Mouse (Mus musculus) CH12.LX (cell line): ENCODE measurements around the gene Wdr5. TPM values are rescaled to one million over a fixed set of nuclear protein-coding genes. Genes with fewer than 3 reads are reported as not detected.

Source experiments
- DNase-seq: peaks from one replicate; pipeline ENCODE4 v3.0.0-alpha.2; 2013; ENCODE audit errors: extremely low read depth
- H3K27ac ChIP-seq: 2 replicates; pipeline ENCODE4 v1.5.1; 2012; ENCODE audit warnings: low read depth, mild to moderate bottlenecking, control low read depth, moderate library complexity; ENCODE audit not compliant: insufficient read depth
- H3K27me3 ChIP-seq: replicated peaks from 2 replicates; pipeline ENCODE3; 2012; ENCODE audit warnings: inconsistent platforms
- H3K36me3 ChIP-seq, 2 experiments: replicated peaks in 1 of 2; 2 replicates each; pipeline versions ENCODE3 to v1.6.1; 2012; ENCODE audit warnings: inconsistent platforms in 1 of 2, low read length in 1 of 2, mild to moderate bottlenecking in 1 of 2, mixed read lengths in 1 of 2, moderate library complexity in 1 of 2; ENCODE audit not compliant: control insufficient read depth in 1 of 2, insufficient read depth in 1 of 2
- H3K4me1 ChIP-seq, 2 experiments: 2 replicates each; pipeline ENCODE4 v1.6.1; 2012; ENCODE audit warnings: inconsistent platforms in 1 of 2, moderate library complexity in 1 of 2; ENCODE audit not compliant: insufficient read depth in 2 of 2, control insufficient read depth in 1 of 2
- H3K4me2 ChIP-seq: 2 replicates; pipeline ENCODE4 v1.6.1; 2012; ENCODE audit warnings: low read depth, mild to moderate bottlenecking, control low read depth; ENCODE audit not compliant: poor library complexity, insufficient read depth, severe bottlenecking
- H3K4me3 ChIP-seq, 3 experiments: fragments of 150-350 bp in 1 of 3; sonication (generic) in 1 of 3; replicated peaks in 1 of 3; 2 replicates each; pipeline versions ENCODE3 to v1.5.1; 2011 to 2012; ENCODE audit warnings: low read depth in 2 of 3, low read length in 2 of 3, mild to moderate bottlenecking in 2 of 3, moderate library complexity in 2 of 3, control low read depth in 1 of 3, improper control_type of control experiment in 1 of 3, inconsistent platforms in 1 of 3, mixed read lengths in 1 of 3; ENCODE audit not compliant: poor library complexity in 1 of 3
- H3K79me2 ChIP-seq: replicated peaks from 2 replicates; pipeline ENCODE4 v1.6.1; 2012; ENCODE audit warnings: mild to moderate bottlenecking, moderate library complexity; ENCODE audit not compliant: control insufficient read depth, poor library complexity, insufficient read depth, severe bottlenecking; ENCODE audit errors: extremely low read depth
- H3K9ac ChIP-seq: 2 replicates; pipeline ENCODE4 v1.6.1; 2012; ENCODE audit warnings: low read depth, mild to moderate bottlenecking, control low read depth, moderate library complexity; ENCODE audit not compliant: insufficient read depth
- H3K9me3 ChIP-seq: replicated peaks from 2 replicates; pipeline ENCODE3; 2012; ENCODE audit warnings: low read length, inconsistent platforms, mixed read lengths
- BHLHE40 ChIP-seq: IDR thresholded peaks from 2 replicates; pipeline ENCODE4 v1.6.1; 2011; ENCODE audit warnings: mild to moderate bottlenecking, low read depth, low read length, improper control_type of control experiment
- CHD2 ChIP-seq: IDR thresholded peaks from 2 replicates; pipeline ENCODE4 v1.6.1; 2011; ENCODE audit warnings: low read length, improper control_type of control experiment
- E2F4 ChIP-seq: IDR thresholded peaks from 2 replicates; pipeline ENCODE4 v1.6.1; 2011; ENCODE audit warnings: low read depth, low read length, improper control_type of control experiment; ENCODE audit not compliant: insufficient replicate concordance
- ELF1 ChIP-seq: IDR thresholded peaks from 2 replicates; pipeline ENCODE4 v1.6.1; 2014; ENCODE audit warnings: low read depth, mild to moderate bottlenecking, inconsistent platforms, low read length, improper control_type of control experiment
- EP300 ChIP-seq: IDR thresholded peaks from 2 replicates; pipeline ENCODE4 v1.6.1; 2011; ENCODE audit warnings: low read length, improper control_type of control experiment
- ETS1 ChIP-seq: conservative IDR thresholded peaks from 2 replicates; pipeline ENCODE4 v1.6.1; 2012; ENCODE audit warnings: low read depth, mild to moderate bottlenecking, inconsistent platforms, low read length, improper control_type of control experiment, moderate library complexity
- GABPA ChIP-seq: IDR thresholded peaks from 2 replicates; pipeline ENCODE4 v1.6.1; 2012; ENCODE audit warnings: low read depth, low read length, improper control_type of control experiment, inconsistent platforms; ENCODE audit not compliant: insufficient replicate concordance
- IRF4 ChIP-seq: IDR thresholded peaks from 2 replicates; pipeline ENCODE4 v1.6.1; 2014; ENCODE audit warnings: low read depth, mild to moderate bottlenecking, inconsistent platforms, low read length, improper control_type of control experiment
- JUND ChIP-seq: conservative IDR thresholded peaks from 2 replicates; pipeline ENCODE4 v1.6.1; 2011; ENCODE audit warnings: low read depth, low read length, improper control_type of control experiment
- MAFK ChIP-seq: IDR thresholded peaks from 2 replicates; pipeline ENCODE4 v1.6.1; 2011; ENCODE audit warnings: low read length, improper control_type of control experiment; ENCODE audit not compliant: insufficient replicate concordance
- NELFE ChIP-seq: IDR thresholded peaks from 2 replicates; pipeline ENCODE4 v1.6.1; 2011; ENCODE audit warnings: low read depth, low read length, improper control_type of control experiment
- NRF1 ChIP-seq: IDR thresholded peaks from 2 replicates; pipeline ENCODE4 v1.6.1; 2014; ENCODE audit warnings: low read depth, mild to moderate bottlenecking, inconsistent platforms, low read length, improper control_type of control experiment, moderate library complexity
- PAX5 ChIP-seq: IDR thresholded peaks from 2 replicates; pipeline ENCODE4 v1.6.1; 2012; ENCODE audit warnings: low read length, inconsistent platforms, mixed read lengths
- POLR2A ChIP-seq: IDR thresholded peaks from 2 replicates; pipeline ENCODE4 v1.6.1; 2011; ENCODE audit warnings: low read depth, mild to moderate bottlenecking, improper control_type of control experiment, low read length
- RAD21 ChIP-seq: IDR thresholded peaks from 2 replicates; pipeline ENCODE4 v1.6.1; 2011; ENCODE audit warnings: low read depth, mild to moderate bottlenecking, low read length, improper control_type of control experiment, moderate library complexity
- TBP ChIP-seq: conservative IDR thresholded peaks from 2 replicates; pipeline ENCODE4 v1.6.1; 2011; ENCODE audit warnings: low read depth, low read length, improper control_type of control experiment
- USF2 ChIP-seq: conservative IDR thresholded peaks from 2 replicates; pipeline ENCODE4 v1.6.1; 2011; ENCODE audit warnings: low read depth, low read length, improper control_type of control experiment
- ZC3H11A ChIP-seq: IDR thresholded peaks from 2 replicates; pipeline ENCODE4 v1.6.1; 2012; ENCODE audit warnings: low read depth, mild to moderate bottlenecking, inconsistent platforms, low read length, improper control_type of control experiment
- ZKSCAN1 ChIP-seq: IDR thresholded peaks from 2 replicates; pipeline ENCODE4 v1.6.1; 2012; ENCODE audit warnings: low read depth, inconsistent platforms, low read length, improper control_type of control experiment, borderline replicate concordance
- dilution Hi-C: fragments of 300-500 bp; cut with MboI; formaldehyde crosslinking; loops from 2 replicates; pipeline ENCODE4 v1.14.3; 2020; ENCODE audit warnings: low sequenced_read_pairs; ENCODE audit not compliant: extremely low pct_unique_long_range_greater_than_20kb, extremely low pct_ligation_motif_present
- in situ Hi-C: fragments of 300-500 bp; cut with MboI; formaldehyde crosslinking; loops from 3 replicates; pipeline ENCODE4 v1.14.3; 2019; ENCODE audit warnings: low sequenced_read_pairs, low pct_ligation_motif_present, low pct_unique_long_range_greater_than_20kb, mixed read lengths
- polyA plus RNA-seq: library from polyadenylated mRNA; unstranded; fragments of >175 nt; gene quantifications from 2 replicates; pipeline ENCODE4 v1.2.1, GENCODE M21; 2012; ENCODE audit warnings: low read depth; ENCODE audit not compliant: insufficient read length
- total RNA-seq, 2 experiments: library from RNA; depleted of rRNA; stranded (reverse); fragments of 300-350 nt in 1 of 2; fragments of >200 nt in 1 of 2; gene quantifications; 2 replicates each; pipeline ENCODE4 v1.2.3; 2012 to 2014

The Wdr5 gene
- total and polyA plus RNA-seq, 3 experiments, result 33.9 to 56.0 (median 54.8) TPM

GRCm38 (mm10) chr2:27510706-27511105 is 4.3 kb upstream of the Wdr5 start:
- Histone ChIP-seq H3K4me3 (no peak overlapping the region), H3K9ac (no peak overlapping the region), H3K27me3 (no peaks in the 10 kb centered on the region), H3K9me3 (peaks cover 4% of the 10 kb centered on the region), H3K4me1 (peaks cover 5 to 8% of the 10 kb centered on the region in 2 experiments), H3K79me2 (peaks cover 5% of the 10 kb centered on the region), H3K4me2 (no peak overlapping the region), H3K36me3 (no peaks in the 10 kb centered on the region), H3K27ac (no peak overlapping the region)
- dilution Hi-C loops, result no loop called here
- TF ChIP-seq EP300, result no peak
- TF ChIP-seq ELF1, result no peak
- no peak for TF ChIP-seq E2F4
- no peak for TF ChIP-seq BHLHE40
- TF ChIP-seq ETS1, result no peak
- TF ChIP-seq NRF1, result no peak
- no peak for DNase-seq
- in situ Hi-C loops, result no loop called here

- H3K9me3 ChIP-seq, result peaks cover 4% of the 10 kb centered on the region
- no peak overlapping the region for H3K9ac ChIP-seq
- H3K27me3 ChIP-seq, result no peaks in the 10 kb centered on the region
- H3K27ac ChIP-seq, result no peak overlapping the region
- no peak for DNase-seq
- H3K79me2 ChIP-seq, result peaks cover 22% of the 10 kb centered on the region
- TF ChIP-seq ELF1, result no peak
- no peak for TF ChIP-seq POLR2A
- no peak for TF ChIP-seq USF2
- TF ChIP-seq EP300, result no peak
- no peak for TF ChIP-seq GABPA
- TF ChIP-seq ZC3H11A, result no peak
- TF ChIP-seq NELFE, result no peak
- TF ChIP-seq TBP, result no peak
- no peak for TF ChIP-seq JUND
- no peak for TF ChIP-seq CHD2
- no peak for TF ChIP-seq PAX5
- TF ChIP-seq RAD21, result no peak
- no peak for TF ChIP-seq IRF4
- TF ChIP-seq ZKSCAN1, result no peak
- TF ChIP-seq MAFK, result no peak
- H3K4me3 ChIP-seq, result no peak overlapping the region
- H3K4me2 ChIP-seq, result no peak overlapping the region
- in situ Hi-C loops (no loop called here), dilution Hi-C loops (no loop called here)
- peaks cover 16 to 25% of the 10 kb centered on the region in 2 experiments for H3K4me1 ChIP-seq
- peaks cover 0 to 9% of the 10 kb centered on the region in 2 experiments for H3K36me3 ChIP-seq
Observed at GRCm38 (mm10) chr2:27512909-27513308, 2.0 kb upstream of the Wdr5 start.
